Mouse (Mus musculus) brain, adult 2 months (tissue): ENCODE measurements around the gene Ptpn9.

Experiments
- DNase-seq: peaks from one replicate; pipeline ENCODE4 v3.0.0; 2011; ENCODE audit warnings: low read depth, low spot score

The Ptpn9 gene

GRCm38 (mm10) chr9:57014766-57015165, 20.0 kb downstream of the Ptpn9 start:
- peak; percentile 20 for DNase-seq

DNA sequence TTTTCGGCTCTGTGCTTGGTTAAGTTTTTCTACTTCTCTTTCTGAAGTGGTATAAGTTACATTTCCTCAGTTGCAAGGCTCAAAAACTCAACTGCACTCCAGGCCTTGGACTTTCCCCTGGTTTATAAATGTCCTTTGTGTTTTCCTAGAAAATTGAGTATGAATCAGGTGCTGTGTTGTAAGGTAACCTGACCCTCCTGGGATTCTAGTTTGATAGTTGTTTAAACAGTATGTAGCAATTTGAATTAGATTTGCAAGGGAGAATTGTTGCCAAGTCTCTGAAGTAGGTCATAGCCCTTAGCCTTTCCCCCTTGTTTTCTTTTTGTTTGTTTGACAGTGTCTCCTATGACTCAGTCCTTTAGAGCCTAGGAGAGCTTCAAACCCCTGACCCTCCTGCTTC, 22.9 kb downstream of the Ptpn9 start:
- DNase-seq, result no peak

- peak; percentile 94 for DNase-seq
Observed at GRCm38 (mm10) chr9:57031756-57032155, 37.0 kb downstream of the Ptpn9 start.

DNA sequence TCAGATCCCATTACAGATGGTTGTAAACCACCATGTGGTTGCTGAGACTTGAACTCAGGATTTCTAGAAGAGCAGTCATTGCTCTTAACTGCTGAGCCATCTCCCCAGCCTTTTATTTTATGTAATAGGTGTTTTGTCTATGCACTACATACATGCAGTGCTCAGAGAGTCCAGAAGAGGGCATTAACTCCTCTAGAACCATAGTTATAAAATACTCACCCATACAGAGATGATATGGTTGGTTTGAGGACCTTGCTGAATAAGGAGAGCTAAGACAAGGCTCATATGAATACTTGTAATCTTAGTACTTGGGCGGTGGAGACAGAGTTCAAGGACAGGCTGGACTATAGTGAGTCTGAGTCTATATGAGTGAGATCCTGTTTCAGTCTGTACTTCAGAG, 61.5 kb downstream of the Ptpn9 start:
- DNase-seq, result peak; percentile 80

GRCm38 (mm10) chr9:57064164-57064563, 69.4 kb downstream of the Ptpn9 start:
- no peak for DNase-seq

- no peak for DNase-seq
Observed at GRCm38 (mm10) chr9:57068266-57068665, 73.5 kb downstream of the Ptpn9 start.

GRCm38 (mm10) chr9:57070262-57070661, 75.5 kb downstream of the Ptpn9 start:
- no peak for DNase-seq

DNA sequence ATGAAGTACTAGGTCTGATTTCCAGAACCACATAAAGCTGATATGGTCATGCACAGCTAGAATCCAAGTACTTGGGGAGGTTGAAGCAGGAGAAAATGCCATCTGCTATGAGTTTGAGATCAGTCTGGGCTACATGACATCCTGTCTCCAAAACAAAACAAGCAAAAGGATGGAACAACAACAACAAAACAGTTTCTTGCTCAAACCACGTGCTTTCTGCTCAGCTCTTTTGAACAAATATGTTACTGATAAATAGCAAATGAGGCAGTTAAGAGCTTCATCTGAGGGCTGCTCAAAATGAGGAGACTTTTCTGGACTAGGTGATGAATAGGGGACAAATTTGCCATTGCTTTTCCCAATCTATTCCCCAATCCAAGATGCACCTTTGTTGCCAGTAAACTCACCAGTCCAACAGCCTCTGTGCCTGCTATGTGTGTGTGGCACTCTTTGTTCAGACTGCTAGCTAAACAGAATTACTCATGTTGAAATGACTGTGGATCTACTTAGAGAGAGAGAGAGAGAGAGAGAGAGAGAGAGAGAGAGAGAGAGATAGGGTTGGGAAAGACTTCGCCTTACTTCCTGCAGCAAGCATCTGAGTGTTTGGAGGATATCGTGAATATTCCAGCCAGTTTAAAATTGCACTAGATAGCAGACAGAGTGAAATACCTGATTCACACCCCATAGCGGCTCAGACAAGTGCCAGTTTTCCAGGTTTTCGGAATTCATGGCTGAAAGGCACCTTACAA, 76.2 kb downstream of the Ptpn9 start:
- DNase-seq, result no peak

DNA sequence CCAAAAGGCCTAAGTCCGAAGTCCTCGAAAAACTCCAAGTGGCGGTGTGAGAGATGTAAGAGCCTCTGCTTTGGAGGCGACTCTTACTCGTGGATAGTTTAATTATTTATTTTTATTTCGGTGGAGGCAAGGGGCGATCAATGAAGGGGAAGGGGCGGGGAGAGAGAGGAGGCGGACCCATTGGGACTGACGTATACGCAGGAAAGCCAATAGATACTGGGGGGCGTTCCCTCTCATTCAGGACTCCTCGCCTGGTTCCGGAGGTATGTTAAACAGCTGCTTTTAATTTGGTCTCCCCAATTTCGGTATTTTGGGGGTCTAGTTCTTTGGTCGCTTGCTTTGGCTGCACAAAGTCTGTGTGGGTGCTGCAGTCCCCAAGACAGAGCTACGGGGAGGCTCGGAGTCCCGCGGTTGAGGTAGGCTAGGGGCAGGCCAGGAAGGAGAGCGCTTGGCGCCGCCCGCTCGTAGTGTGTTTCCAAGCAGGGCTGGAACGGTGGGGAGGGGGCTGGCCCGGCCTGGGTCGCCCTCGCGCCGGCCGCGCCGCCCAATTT, 77.2 kb downstream of the Ptpn9 start, which contains the start of gene Sin3a:
TSS of gene Sin3a (plus strand) at position 240 of the 551 bp plus-strand sequence.
- peak; percentile 89 for DNase-seq

GRCm38 (mm10) chr9:57072526-57072988, 77.8 kb downstream of the Ptpn9 start:
- DNase-seq, result no peak

- peak; percentile 100 for DNase-seq
Observed at GRCm38 (mm10) chr9:57072989-57073789, 78.5 kb downstream of the Ptpn9 start.

GRCm38 (mm10) chr9:57073790-57074094, 79.0 kb downstream of the Ptpn9 start:
- no peak for DNase-seq

- peak; percentile 16 for DNase-seq
Observed at GRCm38 (mm10) chr9:57074171-57074821, 79.6 kb downstream of the Ptpn9 start.

DNA sequence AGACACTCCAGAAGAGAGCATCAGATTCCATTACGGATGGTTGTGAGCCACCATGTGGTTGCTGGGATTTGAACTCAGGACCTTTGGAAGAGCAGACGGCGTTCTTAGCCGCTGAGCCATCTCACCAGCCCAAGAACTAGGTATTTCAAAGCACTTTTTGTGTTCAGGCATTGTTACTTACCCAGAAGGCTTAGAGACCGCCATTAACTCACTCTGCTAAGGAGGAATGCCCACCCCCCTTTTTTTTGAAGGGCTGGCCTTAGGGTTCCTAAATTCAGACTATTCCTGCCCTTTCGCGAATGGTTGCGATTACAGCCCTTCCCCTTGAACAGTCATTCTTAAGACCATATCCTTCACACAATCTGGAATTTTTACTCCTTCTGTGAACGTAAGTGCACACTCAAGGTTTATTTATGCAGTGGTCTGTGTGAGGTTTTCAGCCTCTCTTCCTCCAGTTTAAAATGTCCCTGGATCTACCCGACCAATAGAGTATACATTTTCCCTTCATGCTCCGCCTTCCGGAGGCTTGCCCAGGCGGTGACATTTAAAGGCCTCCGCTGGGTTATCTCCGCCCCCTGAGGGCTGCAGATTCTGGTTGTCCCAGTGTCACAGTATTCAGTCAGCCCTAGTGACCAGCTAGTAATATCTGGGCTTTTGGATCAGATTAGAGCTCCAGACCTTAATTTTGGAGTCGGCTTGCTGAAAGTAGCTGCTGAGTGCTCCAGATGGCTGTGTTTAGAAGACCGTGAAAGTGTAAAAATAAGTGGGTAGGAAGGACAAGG, 80.3 kb downstream of the Ptpn9 start:
- DNase-seq, result peak; percentile 87

DNA sequence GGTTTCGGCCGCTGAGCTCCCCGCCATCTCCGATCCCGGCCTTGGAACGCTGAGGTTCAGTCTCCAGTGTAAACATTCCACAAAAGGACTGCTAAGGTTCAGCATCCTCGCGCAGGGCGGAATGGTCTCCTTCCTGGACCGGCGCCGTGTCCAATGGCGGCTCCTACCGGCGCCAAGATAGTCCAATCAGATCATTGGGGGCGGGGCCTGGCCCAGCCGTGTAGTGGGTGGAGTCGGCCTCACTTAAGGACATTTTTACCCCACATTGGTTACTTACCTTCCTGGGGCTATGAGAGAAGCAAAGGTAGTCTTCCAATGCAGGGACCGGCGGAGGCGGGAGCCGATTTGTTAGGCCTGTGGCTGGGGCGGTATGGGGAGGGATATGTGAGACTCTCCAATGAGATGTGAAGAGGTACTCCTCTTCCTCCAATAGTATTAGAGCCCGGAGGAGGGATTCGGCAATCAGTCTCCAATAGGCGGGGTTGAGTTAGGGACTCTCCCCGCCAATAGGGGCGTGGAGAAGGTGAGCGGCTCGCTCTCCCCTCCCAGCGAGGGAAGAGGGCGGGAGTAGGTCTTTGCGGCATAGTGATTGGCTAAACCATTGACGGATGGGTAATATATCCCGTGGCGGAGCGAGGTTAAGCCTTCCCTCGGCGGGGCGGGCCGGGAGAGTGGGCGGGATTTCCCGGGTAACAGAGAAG, 81.1 kb downstream of the Ptpn9 start:
- DNase-seq, result peak; percentile 100

GRCm38 (mm10) chr9:57076701-57077660, 82.3 kb downstream of the Ptpn9 start:
- DNase-seq, result peak; percentile 93

- no peak for DNase-seq
Observed at GRCm38 (mm10) chr9:57082236-57082635, 87.5 kb downstream of the Ptpn9 start.
